Mouse (Mus musculus): Measurements from ENCODE around the gene Patl2.

- TF ChIP-seq CTCF (IDR thresholded peaks at IDR 0.05; ENCODE audit: low read depth, low read length) (no peak), GATA1 (IDR thresholded peaks at IDR 0.05; ENCODE audit: borderline replicate concordance, low read length) (no peak), POLR2AphosphoS5 (IDR thresholded peaks at IDR 0.05; ENCODE audit: insufficient replicate concordance, low read depth, low read length) (no peak), TAL1 (conservative IDR thresholded peaks at IDR 0.05; ENCODE audit: low read depth, low read length) (no peak)
These were observed 42.9 kb downstream of the Patl2 start for GRCm38 (mm10) chr2:122143111-122143510.

Data from G1E (cell line).